Mouse (Mus musculus) heart, adult 2 months (tissue): ENCODE measurements around the gene Dmac2.

Experiments
- CTCF ChIP-seq: fragments of 200-600 bp; IDR thresholded peaks from 2 replicates; pipeline ENCODE4 v1.8.1; 2022; ENCODE audit warnings: antibody characterized with exemption, mild to moderate bottlenecking, moderate library complexity
- EP300 ChIP-seq: fragments of 200-500 bp; IDR thresholded peaks from 2 replicates; pipeline ENCODE4 v1.6.1; 2011; ENCODE audit warnings: low read depth, low read length, control low read depth; ENCODE audit not compliant: insufficient read depth
- POLR2A ChIP-seq: fragments of 200-500 bp; IDR thresholded peaks from 2 replicates; pipeline ENCODE4 v1.6.1; 2011; ENCODE audit warnings: mild to moderate bottlenecking, low read depth, low read length, control low read depth; ENCODE audit not compliant: insufficient read depth

- TF ChIP-seq CTCF (no peak), EP300 (no peak), POLR2A (no peak)
Measured at GRCm38 (mm10) chr7:25674297-25674696, 55.1 kb downstream of the Dmac2 start.
